Mouse (Mus musculus) ES-Bruce4 (cell line): ENCODE data around the gene Sos2. TPM values are rescaled to one million over a fixed set of nuclear protein-coding genes. Genes with fewer than 3 reads are reported as not detected.
"Not testable (repeated sequence)": the region's sequence is repeated elsewhere in the genome, so short reads cannot be mapped to it uniquely, and the experiment has no call there.

Source experiments
- H3K27ac ChIP-seq: 2 replicates; pipeline ENCODE4 v1.5.1; 2012; ENCODE audit warnings: low read length, inconsistent platforms; ENCODE audit not compliant: insufficient read depth
- H3K27me3 ChIP-seq: 2 replicates; pipeline ENCODE4 v1.6.1; 2012; ENCODE audit warnings: mild to moderate bottlenecking, low read length, inconsistent platforms; ENCODE audit not compliant: control insufficient read depth, poor library complexity, insufficient read depth, severe bottlenecking
- H3K36me3 ChIP-seq: 2 replicates; pipeline ENCODE4 v1.6.1; 2012; ENCODE audit warnings: inconsistent platforms, mild to moderate bottlenecking, low read length, moderate library complexity; ENCODE audit not compliant: control insufficient read depth, poor library complexity, insufficient read depth, severe bottlenecking
- H3K4me1 ChIP-seq: one replicate; pipeline ENCODE4 v1.8.1; 2011; ENCODE audit warnings: low read length; ENCODE audit not compliant: control insufficient read depth, insufficient read depth
- H3K4me3 ChIP-seq: 2 replicates; pipeline ENCODE4 v1.5.1; 2011; ENCODE audit warnings: low read depth, mild to moderate bottlenecking, low read length
- H3K9ac ChIP-seq: 2 replicates; pipeline ENCODE4 v1.6.1; 2012; ENCODE audit warnings: low read depth, mild to moderate bottlenecking, inconsistent platforms; ENCODE audit not compliant: poor library complexity, severe bottlenecking
- H3K9me3 ChIP-seq: replicated peaks from 2 replicates; pipeline ENCODE4 v1.6.1; 2012; ENCODE audit warnings: mild to moderate bottlenecking, low read length, inconsistent platforms; ENCODE audit not compliant: control insufficient read depth, poor library complexity, insufficient read depth, severe bottlenecking
- CTCF ChIP-seq: IDR thresholded peaks from one replicate; pipeline ENCODE4 v1.8.1; 2011; ENCODE audit warnings: low read depth, low read length
- EP300 ChIP-seq: IDR thresholded peaks from 2 replicates; pipeline ENCODE4 v1.6.1; 2011; ENCODE audit warnings: low read depth, low read length; ENCODE audit not compliant: insufficient read depth
- POLR2A ChIP-seq: IDR thresholded peaks from one replicate; pipeline ENCODE4 v1.8.1; 2011; ENCODE audit warnings: low read length; ENCODE audit not compliant: insufficient read depth
- polyA plus RNA-seq: library from polyadenylated mRNA; stranded (reverse); fragments of >200 nt; gene quantifications from 2 replicates; pipeline ENCODE4 v1.2.4, GENCODE M21; 2011; ENCODE audit warnings: low read depth; ENCODE audit not compliant: missing spikeins, insufficient read depth, insufficient read length

Sos2 gene
- polyA plus RNA-seq, 1 experiment, result 21.6 TPM

DNA sequence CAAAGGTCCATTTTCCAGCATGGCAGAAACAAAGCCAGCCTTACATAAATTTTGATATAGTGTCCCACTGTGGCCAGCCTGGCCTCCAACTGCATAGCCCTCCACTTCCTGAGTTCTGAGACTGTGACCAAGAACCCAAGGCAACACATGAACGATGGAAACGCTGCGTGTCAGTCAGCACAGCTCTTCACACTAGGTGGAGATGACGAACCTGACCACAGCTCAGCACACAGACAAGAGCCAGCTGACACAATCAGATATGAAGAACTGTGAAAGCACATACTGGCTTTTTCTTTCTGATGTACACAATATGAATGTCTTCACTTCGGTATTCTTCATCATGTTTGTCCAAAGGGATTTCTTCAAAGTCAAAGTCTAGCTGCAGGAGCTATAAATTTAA is 102.0 kb downstream of the Sos2 start:
- H3K4me1 ChIP-seq, result no peaks in the 10 kb centered on the region
- TF ChIP-seq POLR2A, result no peak
- TF ChIP-seq EP300, result no peak
- TF ChIP-seq CTCF, result no peak
- H3K36me3 ChIP-seq, result peaks cover 2% of the 10 kb centered on the region
- H3K27ac ChIP-seq, result no peak overlapping the region
- H3K9me3 ChIP-seq, result no peaks in the 10 kb centered on the region
- no peaks in the 10 kb centered on the region for H3K27me3 ChIP-seq
- H3K9ac ChIP-seq, result no peak overlapping the region
- H3K4me3 ChIP-seq, result no peak overlapping the region

DNA sequence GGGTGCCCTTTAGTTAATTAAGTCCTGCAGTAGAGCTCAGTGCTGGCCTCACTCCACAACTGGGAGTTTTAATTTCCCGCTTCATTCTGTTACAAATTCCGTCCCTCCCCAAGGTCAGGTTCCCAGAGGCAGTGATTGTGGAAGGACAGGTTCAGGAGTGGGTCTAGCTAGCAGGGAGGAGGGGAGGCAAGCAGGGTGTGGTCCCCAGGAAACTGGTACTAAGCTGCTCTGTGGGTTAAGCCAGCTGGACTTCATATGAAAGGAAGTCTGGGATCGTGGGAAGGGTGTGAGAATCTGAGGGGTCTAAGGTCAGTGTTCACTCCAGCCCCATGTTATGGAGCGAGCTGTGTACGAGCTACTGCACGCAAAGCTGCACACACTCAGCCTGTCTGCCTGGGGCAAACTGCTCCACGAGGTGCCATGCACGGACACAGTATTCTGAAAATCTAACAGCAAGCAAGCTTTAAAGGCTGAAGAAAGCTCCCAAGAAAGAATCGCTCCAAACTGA is 105.5 kb downstream of the Sos2 start:
- Histone ChIP-seq H3K4me1 (no peaks in the 10 kb centered on the region), H3K9ac (no peak overlapping the region), H3K9me3 (no peaks in the 10 kb centered on the region), H3K27ac (no peak overlapping the region), H3K4me3 (no peak overlapping the region), H3K27me3 (no peaks in the 10 kb centered on the region), H3K36me3 (peaks cover 2% of the 10 kb centered on the region)
- no peak for TF ChIP-seq CTCF
- no peak for TF ChIP-seq EP300
- no peak for TF ChIP-seq POLR2A

DNA sequence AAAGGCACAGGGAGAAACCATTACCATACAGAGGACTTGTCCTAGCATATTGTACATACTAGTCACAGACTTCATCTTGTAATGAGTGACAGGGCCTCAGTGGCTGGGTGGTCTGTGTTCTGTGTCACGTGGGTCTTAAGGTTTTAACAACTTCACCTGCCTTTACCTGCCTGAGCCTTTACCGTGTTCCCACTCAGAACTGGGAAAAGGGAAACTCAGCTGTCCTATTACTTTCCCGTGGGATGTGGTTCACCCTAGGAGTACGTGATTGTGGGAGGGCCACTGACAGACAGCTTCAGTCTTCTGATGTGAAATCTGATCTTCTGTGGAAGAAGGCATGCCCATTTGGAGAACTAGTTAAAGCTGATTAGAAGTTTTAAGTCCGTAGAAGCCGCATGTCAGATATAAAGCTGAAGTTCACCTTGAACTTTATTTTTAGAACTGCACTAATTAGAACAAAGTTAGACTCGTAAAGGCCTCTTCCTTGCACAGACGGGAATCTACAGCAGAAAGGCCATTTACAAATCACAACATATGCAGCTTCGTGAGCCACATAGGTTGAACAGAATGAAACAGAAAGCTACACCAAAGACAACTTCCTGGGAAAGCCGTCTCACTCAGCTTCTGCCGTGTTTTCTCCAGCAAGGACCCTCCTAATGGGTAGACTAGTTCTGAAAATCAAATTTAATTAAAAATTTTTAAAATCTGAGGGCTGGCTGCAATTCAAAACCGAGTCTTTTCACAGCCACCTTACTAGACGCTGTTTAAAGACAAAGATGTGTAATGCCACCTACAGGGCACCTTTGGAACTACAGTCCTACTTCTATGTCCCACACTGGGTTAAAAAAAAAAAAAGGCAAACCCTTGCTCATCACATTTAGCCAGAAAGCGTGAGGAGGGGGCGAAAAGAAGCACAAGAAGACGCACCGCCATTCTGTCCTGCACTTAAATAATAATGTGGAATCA is 107.5 kb downstream of the Sos2 start:
- Histone ChIP-seq H3K4me1 (no peaks in the 10 kb centered on the region), H3K9ac (no peak overlapping the region), H3K9me3 (no peaks in the 10 kb centered on the region), H3K36me3 (peaks cover 2% of the 10 kb centered on the region; the same call in 1 of the 2 replicates), H3K4me3 (no peak overlapping the region), H3K27me3 (no peaks in the 10 kb centered on the region), H3K27ac (no peak overlapping the region)
- no peak for TF ChIP-seq POLR2A

DNA sequence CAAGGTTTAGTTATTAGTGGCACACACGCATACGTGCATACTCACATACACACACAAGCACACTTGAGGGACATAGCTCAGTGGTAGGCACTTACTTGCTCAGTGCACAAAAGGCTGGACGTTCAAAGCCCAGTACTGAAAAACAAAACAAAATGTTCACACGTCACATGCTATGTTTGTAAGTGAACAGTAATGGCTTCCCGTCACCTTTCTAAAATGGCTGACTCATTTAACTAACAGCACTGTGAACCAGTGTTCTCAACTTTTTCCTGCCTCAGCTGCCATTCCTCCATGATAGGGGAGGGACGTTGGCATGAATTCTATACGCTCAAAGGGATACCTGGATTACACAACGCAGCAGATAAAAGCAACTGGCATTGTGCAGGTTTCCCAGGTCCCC is 108.4 kb downstream of the Sos2 start:
- no peaks in the 10 kb centered on the region for H3K4me1 ChIP-seq
- H3K27me3 ChIP-seq, result no peaks in the 10 kb centered on the region
- H3K27ac ChIP-seq, result no peak overlapping the region
- H3K36me3 ChIP-seq, result no peaks in the 10 kb centered on the region
- H3K9ac ChIP-seq, result no peak overlapping the region
- TF ChIP-seq POLR2A (no peak), CTCF (no peak), EP300 (no peak)
- H3K4me3 ChIP-seq, result no peak overlapping the region
- H3K9me3 ChIP-seq, result no peaks in the 10 kb centered on the region

DNA sequence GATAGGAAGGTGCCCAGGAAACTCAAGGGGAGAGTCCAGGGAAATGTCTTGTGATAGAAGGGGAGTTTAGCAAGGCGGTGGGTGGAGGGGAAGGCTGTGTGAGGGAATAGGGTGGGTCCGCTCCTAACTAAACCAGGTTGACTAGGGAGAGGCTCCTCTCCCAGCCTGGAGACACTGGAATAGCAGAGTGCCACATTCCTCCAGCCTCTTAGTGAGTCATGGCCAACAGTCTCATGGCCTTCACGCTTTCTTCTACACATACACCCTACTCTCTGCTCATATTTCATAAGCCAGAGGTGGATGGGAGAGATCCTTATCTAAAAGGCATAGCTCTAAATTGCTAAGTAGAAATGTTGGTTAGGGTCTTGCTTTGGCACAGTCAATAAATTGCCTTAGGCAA is 111.7 kb downstream of the Sos2 start:
- Histone ChIP-seq H3K4me1 (no peaks in the 10 kb centered on the region), H3K9me3 (no peaks in the 10 kb centered on the region), H3K27ac (no peak overlapping the region), H3K9ac (no peak overlapping the region), H3K36me3 (no peaks in the 10 kb centered on the region), H3K27me3 (no peaks in the 10 kb centered on the region), H3K4me3 (no peak overlapping the region)
- TF ChIP-seq POLR2A, result no peak
- no peak for TF ChIP-seq EP300
- no peak for TF ChIP-seq CTCF

DNA sequence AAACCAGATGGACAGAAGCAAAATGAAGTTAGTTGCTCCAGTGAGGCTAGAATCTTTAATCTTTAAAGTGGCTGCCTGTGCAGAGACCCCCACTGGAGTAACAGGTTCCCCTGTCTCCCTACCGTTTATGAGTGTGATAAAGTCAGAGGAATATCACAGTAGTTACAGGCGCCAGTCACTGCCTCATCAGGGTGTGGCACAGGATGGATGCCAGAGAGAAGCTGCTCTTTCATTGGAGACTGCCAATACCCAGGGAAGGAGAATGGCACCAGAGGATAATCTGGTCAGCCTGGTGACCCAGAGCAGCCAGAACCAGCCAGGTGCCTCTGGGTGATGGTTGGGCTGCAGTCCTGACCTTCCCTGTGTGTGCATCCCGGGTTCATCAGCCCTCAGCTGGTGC is 113.4 kb downstream of the Sos2 start:
- Histone ChIP-seq H3K9me3 (no peaks in the 10 kb centered on the region), H3K27ac (no peak overlapping the region), H3K36me3 (no peaks in the 10 kb centered on the region), H3K27me3 (no peaks in the 10 kb centered on the region), H3K4me1 (no peaks in the 10 kb centered on the region), H3K4me3 (no peak overlapping the region), H3K9ac (no peak overlapping the region)
- no peak for TF ChIP-seq EP300
- TF ChIP-seq CTCF, result no peak

DNA sequence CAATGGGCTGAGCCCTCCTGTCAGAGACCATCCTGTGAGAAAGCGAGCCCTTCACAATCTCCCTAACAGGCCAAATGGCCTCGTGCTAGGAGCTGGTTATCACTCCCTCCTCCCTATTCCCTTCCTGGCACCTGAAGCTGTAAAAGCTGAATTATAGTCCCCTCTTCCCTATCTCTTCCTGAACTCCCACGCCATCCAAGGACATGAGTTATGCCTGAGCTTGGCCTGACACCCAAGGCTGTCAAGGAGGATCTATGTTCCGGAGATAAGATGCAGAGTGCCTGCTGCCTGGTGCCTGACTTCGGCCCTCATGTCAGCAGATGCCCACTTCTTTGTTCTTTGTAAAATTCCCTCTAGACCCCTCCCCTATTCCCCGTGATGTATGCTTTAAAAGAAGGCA is 120.6 kb downstream of the Sos2 start:
- H3K9me3 ChIP-seq, H3K9ac ChIP-seq, H3K27ac ChIP-seq, H3K36me3 ChIP-seq, H3K27me3 ChIP-seq, H3K4me3 ChIP-seq, H3K4me1 ChIP-seq: not testable (repeated sequence)
